Mouse (Mus musculus) limb, embryonic 14.5 days (tissue): ENCODE results near the gene Med29. TPM values are rescaled to one million over a fixed set of nuclear protein-coding genes. Genes with fewer than 3 reads are reported as not detected.

Experiments
- ATAC-seq: fragments of 200-750 bp; cut with Nextera tagmentation; 2 replicates; pipeline ENCODE4 v1.8.0; 2017; ENCODE audit warnings: low read depth, moderate number of reproducible peaks, moderate TSS enrichment; ENCODE audit not compliant: low FRiP score
- DNase-seq: peaks from one replicate; pipeline ENCODE4 v3.0.0-alpha.2; 2015; ENCODE audit warnings: low spot score
- H3K27ac ChIP-seq: fragments of 300-500 bp; sonication (generic); replicated peaks from 2 replicates; pipeline ENCODE4 v1.5.1; 2014; ENCODE audit warnings: low read depth, mild to moderate bottlenecking, low read length, moderate library complexity, mixed read lengths
- H3K27me3 ChIP-seq: fragments of 300-500 bp; sonication (generic); 2 replicates; pipeline ENCODE4 v1.6.1; 2014; ENCODE audit warnings: low read length, mixed read lengths; ENCODE audit not compliant: control insufficient read depth, insufficient read depth
- H3K36me3 ChIP-seq: fragments of 300-500 bp; sonication (generic); 2 replicates; pipeline ENCODE4 v1.6.1; 2014; ENCODE audit warnings: mild to moderate bottlenecking, low read length, moderate library complexity, mixed read lengths; ENCODE audit not compliant: control insufficient read depth, insufficient read depth
- H3K4me1 ChIP-seq: fragments of 300-500 bp; sonication (generic); 2 replicates; pipeline ENCODE4 v1.6.1; 2014; ENCODE audit warnings: antibody characterized with exemption, low read length, mixed read lengths; ENCODE audit not compliant: control insufficient read depth, insufficient read depth
- H3K4me2 ChIP-seq: fragments of 300-500 bp; sonication (generic); replicated peaks from 2 replicates; pipeline ENCODE4 v1.6.1; 2014; ENCODE audit warnings: low read depth, mild to moderate bottlenecking, low read length, moderate library complexity; ENCODE audit not compliant: severe bottlenecking
- H3K4me3 ChIP-seq: fragments of 300-500 bp; sonication (generic); replicated peaks from 2 replicates; pipeline ENCODE4 v1.5.1; 2014; ENCODE audit warnings: low read length
- H3K9ac ChIP-seq: fragments of 300-500 bp; sonication (generic); 2 replicates; pipeline ENCODE4 v1.6.1; 2014; ENCODE audit warnings: mild to moderate bottlenecking, low read depth, low read length, moderate library complexity; ENCODE audit not compliant: severe bottlenecking
- H3K9me3 ChIP-seq: fragments of 300-500 bp; sonication (generic); 2 replicates; pipeline ENCODE4 v1.6.1; 2016; ENCODE audit warnings: low read length; ENCODE audit not compliant: control insufficient read depth
- POLR2A ChIP-seq: fragments of 200-500 bp; IDR thresholded peaks from 2 replicates; pipeline ENCODE4 v1.8.0; 2012; ENCODE audit warnings: inconsistent platforms, mild to moderate bottlenecking, moderate library complexity, borderline replicate concordance; ENCODE audit not compliant: insufficient read depth, insufficient read length; ENCODE audit errors: extremely low read depth
- WGBS: fragments of 180-500 bp; shearing (Covaris S2); extraction: QIAGEN DNeasy Blood & Tissue Kit; methylation state at CpG from one replicate; pipeline ENCODE4 v1.1.7; 2014; 5-methylcytosine and 5-hydroxymethylcytosine counted together
- polyA plus RNA-seq, 2 experiments: library from polyadenylated mRNA; depleted of rRNA in 1 of 2; stranded (reverse) in 1 of 2; unstranded in 1 of 2; fragments of >200 nt; fragmentation: Nextera tagmentation in 1 of 2; extraction: Ambion mirVana in 1 of 2; gene quantifications; 2 replicates each; pipeline versions ENCODE4 v1.2.1 to v1.2.3; 2012 to 2014

Med29 gene
- polyA plus RNA-seq, 2 experiments = 47.5 to 49.9 TPM

DNA sequence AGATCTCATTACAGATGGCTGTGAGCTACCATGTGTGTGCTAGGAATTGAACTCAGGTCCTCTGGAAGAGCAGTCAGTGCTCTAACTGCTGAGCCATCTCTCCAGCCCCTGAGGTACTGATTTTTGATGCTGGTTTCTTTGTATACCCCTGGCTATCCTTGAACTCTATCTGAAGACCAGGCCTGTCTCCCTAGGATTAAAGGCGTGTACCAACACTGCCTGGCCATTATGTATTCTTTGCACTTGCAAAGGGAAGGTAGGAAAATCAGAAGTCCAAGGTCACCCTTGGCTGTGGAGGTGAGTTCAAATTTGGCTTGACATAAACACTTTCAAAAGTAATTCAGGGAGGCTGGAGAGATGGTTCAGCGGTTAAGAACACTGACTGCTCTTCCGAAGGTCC lies 37.9 kb downstream of the Med29 start:
- H3K36me3 ChIP-seq = peaks cover 45% of the 10 kb centered on the region
- H3K4me1 ChIP-seq = peaks cover 15% of the 10 kb centered on the region
- H3K4me3 ChIP-seq = no peak overlapping the region
- no peaks in the 10 kb centered on the region for H3K27me3 ChIP-seq
- no peaks in the 10 kb centered on the region for H3K9me3 ChIP-seq
- ATAC-seq (no peak), DNase-seq (no peak)
- H3K9ac ChIP-seq = no peak overlapping the region
- 93% methylated on average over 3 of the region's 3 CpGs for WGBS
- H3K27ac ChIP-seq = no peak overlapping the region
- no peak overlapping the region for H3K4me2 ChIP-seq
- TF ChIP-seq POLR2A = no peak

DNA sequence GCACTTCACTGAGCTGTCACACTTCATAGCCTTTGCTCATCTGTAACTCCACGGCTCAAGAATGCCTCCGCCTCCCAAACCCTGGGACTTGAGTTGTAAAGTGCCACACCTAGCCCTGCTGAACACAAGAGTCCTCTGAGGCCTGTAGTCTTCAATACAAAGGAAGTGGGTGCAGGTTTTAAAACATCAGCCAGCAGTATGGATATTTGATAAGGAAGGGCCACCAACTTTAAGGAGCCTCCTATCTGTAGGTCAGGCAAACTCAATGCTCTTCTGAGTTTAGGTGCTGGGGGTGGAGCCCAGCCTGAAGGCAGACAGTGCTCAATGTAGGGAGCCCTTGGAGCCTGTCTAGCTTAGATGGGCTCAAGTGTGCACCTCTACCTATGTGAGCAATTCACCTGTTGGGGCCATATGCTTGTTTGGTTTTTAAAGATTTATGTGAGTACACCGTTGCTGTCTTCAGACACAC lies 38.4 kb downstream of the Med29 start:
- DNase-seq (no peak), ATAC-seq (no peak)
- Histone ChIP-seq H3K27ac (no peak overlapping the region), H3K4me2 (no peak overlapping the region), H3K9me3 (no peaks in the 10 kb centered on the region), H3K4me3 (no peak overlapping the region), H3K4me1 (peaks cover 17% of the 10 kb centered on the region), H3K36me3 (peaks cover 41% of the 10 kb centered on the region), H3K27me3 (no peaks in the 10 kb centered on the region), H3K9ac (no peak overlapping the region)
- TF ChIP-seq POLR2A = no peak
- WGBS = 87% methylated on average over 3 of the region's 3 CpGs

DNA sequence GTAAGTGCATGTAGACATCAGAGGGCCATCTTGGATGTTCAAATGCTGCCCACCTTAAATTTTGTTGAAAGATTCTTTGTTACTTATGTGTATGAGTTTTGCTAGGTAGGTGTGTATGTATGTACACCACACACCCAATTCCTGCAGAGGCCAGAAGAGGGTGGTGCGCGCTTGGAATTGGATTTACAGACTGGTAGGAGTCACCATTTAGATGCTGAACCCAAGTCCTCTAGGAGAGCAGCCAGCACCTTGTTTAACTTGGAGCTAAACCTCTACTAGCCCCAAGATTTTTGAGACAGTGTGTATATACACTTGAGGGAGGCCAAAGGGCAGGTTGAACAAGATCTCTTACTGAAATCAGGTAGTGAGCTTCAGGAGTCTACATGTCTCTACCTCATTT lies 39.2 kb downstream of the Med29 start:
- WGBS = 100% methylated on average over 2 of the region's 2 CpGs
- TF ChIP-seq POLR2A = no peak
- no peak overlapping the region for H3K9ac ChIP-seq

GRCm38 (mm10) chr7:28351676-28352191 lies 40.8 kb downstream of the Med29 start:
- DNase-seq (no peak), ATAC-seq (no peak)
- Histone ChIP-seq H3K27ac (no peak overlapping the region), H3K9ac (peak overlapping the region; percentile 98), H3K27me3 (no peaks in the 10 kb centered on the region), H3K4me3 (peak overlapping the region; percentile 87), H3K4me2 (peak overlapping the region; percentile 78), H3K4me1 (peaks cover 12% of the 10 kb centered on the region), H3K36me3 (peaks cover 36% of the 10 kb centered on the region), H3K9me3 (no peaks in the 10 kb centered on the region)
- TF ChIP-seq POLR2A = no peak
- 32% methylated on average over 4 of the region's 4 CpGs for WGBS

More for the DNA sequence above, 39.2 kb downstream of the Med29 start:
- ATAC-seq (no peak), DNase-seq (no peak)
- Histone ChIP-seq H3K36me3 (peaks cover 36% of the 10 kb centered on the region), H3K4me2 (no peak overlapping the region), H3K4me3 (no peak overlapping the region), H3K4me1 (peaks cover 17% of the 10 kb centered on the region), H3K27me3 (no peaks in the 10 kb centered on the region), H3K27ac (no peak overlapping the region), H3K9me3 (no peaks in the 10 kb centered on the region)

DNA sequence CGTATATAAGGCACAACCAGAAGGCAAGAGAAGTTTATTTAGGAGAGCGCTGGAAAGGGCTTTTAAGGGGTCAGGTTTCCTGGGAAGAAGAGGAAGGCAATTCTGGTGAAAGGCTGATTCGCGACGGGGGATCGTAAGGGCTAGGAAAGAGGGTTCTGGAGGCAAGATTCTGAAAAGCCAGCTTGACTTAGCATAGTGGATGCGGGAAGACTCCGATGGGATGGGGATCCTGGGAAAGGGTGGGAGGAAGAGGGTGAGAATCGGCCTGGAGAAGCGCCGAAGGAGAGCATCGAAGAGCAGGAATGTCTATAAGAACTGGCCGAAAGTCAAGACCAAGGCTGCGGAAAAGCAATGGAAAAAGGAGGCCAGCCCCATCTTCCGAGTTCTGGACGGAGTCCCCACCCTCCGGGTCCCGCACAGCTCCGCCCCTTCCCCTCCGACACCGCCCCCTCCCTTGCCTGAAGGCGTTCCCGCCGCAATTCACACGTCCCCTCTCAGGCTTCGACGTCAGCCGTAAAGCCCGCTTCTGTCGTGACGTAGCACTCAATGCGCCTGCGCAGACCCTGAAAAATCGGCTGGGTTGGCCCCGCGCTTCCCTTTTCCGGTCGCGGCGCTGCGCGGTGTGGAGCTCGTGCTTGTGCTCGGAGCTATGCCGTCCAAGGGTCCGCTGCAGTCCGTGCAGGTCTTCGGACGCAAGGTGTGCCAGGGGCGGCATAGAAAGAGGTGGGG lies 42.2 kb downstream of the Med29 start, which contains the start of gene Rps16:
Gene Rps16, plus strand, starts transcription at position 498 of the 729 bp plus-strand sequence.
- DNase-seq (peak; percentile 98), ATAC-seq (peak; percentile 95)
- TF ChIP-seq POLR2A = peak; percentile 80; the same call in 1 of the 2 replicates
- Histone ChIP-seq H3K4me1 (peaks cover 10% of the 10 kb centered on the region), H3K36me3 (peaks cover 35% of the 10 kb centered on the region), H3K27ac (peak within 1 kb of the TSS; percentile 97), H3K27me3 (no peaks in the 10 kb centered on the region), H3K9me3 (no peaks in the 10 kb centered on the region), H3K9ac (peak within 1 kb of the TSS; percentile 98), H3K4me2 (peak within 1 kb of the TSS; percentile 78), H3K4me3 (peak within 1 kb of the TSS; percentile 87)
- under 1% methylated on average over 40 of the region's 50 CpGs for WGBS
